Mouse (Mus musculus) kidney, adult 2 months (tissue): ENCODE results near the gene Gpr146. TPM values are rescaled to one million over a fixed set of nuclear protein-coding genes. Genes with fewer than 3 reads are reported as not detected.

ENCODE experiments used
- DNase-seq: peaks from one replicate; pipeline ENCODE4 v3.0.0; 2021
- H3K27ac ChIP-seq: fragments of 200-500 bp; 2 replicates; pipeline ENCODE4 v1.5.1; 2012; ENCODE audit warnings: low read depth, low read length, control low read depth, inconsistent platforms; ENCODE audit not compliant: insufficient read depth
- H3K27me3 ChIP-seq: fragments of 200-500 bp; replicated peaks from 2 replicates; pipeline ENCODE4 v1.6.1; 2012; ENCODE audit warnings: mild to moderate bottlenecking, moderate library complexity, low read length, inconsistent platforms; ENCODE audit not compliant: control insufficient read depth, insufficient read depth
- H3K36me3 ChIP-seq: fragments of 200-500 bp; 2 replicates; pipeline ENCODE4 v1.6.1; 2012; ENCODE audit warnings: mild to moderate bottlenecking, moderate library complexity, low read length, inconsistent platforms; ENCODE audit not compliant: control insufficient read depth, insufficient read depth
- H3K4me1 ChIP-seq: fragments of 200-500 bp; 2 replicates; pipeline ENCODE4 v1.6.1; 2011; ENCODE audit warnings: low read length; ENCODE audit not compliant: control insufficient read depth, insufficient read depth
- H3K4me3 ChIP-seq: fragments of 200-500 bp; 2 replicates; pipeline ENCODE4 v1.5.1; 2011; ENCODE audit warnings: mild to moderate bottlenecking, low read depth, low read length, control low read depth; ENCODE audit not compliant: insufficient read depth
- CTCF ChIP-seq: fragments of 200-500 bp; conservative IDR thresholded peaks from 2 replicates; pipeline ENCODE4 v1.5.1; 2011; ENCODE audit warnings: low read depth, mild to moderate bottlenecking, control low read depth, low read length, moderate library complexity, mixed read lengths; ENCODE audit not compliant: insufficient read depth, insufficient read length
- POLR2A ChIP-seq: fragments of 200-500 bp; IDR thresholded peaks from one replicate; pipeline ENCODE4 v1.6.1; 2011; ENCODE audit warnings: low read depth, low read length, control low read depth
- WGBS: fragments of 180-500 bp; shearing (Covaris S2); methylation state at CpG from one replicate; pipeline ENCODE4 v1.1.7; 2018; 5-methylcytosine and 5-hydroxymethylcytosine counted together
- polyA plus RNA-seq: library from polyadenylated mRNA; depleted of rRNA; stranded (reverse); fragments of >200 nt; gene quantifications from 2 replicates; pipeline ENCODE4 v1.2.3, GENCODE M21; 2012

Gene Gpr146
- polyA plus RNA-seq, 1 experiment: 39.1 TPM

- H3K27ac ChIP-seq: peak overlapping the region; percentile 36; the same call in 1 of the 2 replicates
- no peaks in the 10 kb centered on the region for H3K27me3 ChIP-seq
- H3K4me1 ChIP-seq: peaks cover 61% of the 10 kb centered on the region
- TF ChIP-seq CTCF (no peak), POLR2A (no peak)
- H3K36me3 ChIP-seq: no peaks in the 10 kb centered on the region
- no peak overlapping the region for H3K4me3 ChIP-seq
- peak; percentile 75 for DNase-seq
- 49% methylated on average over 6 of the region's 6 CpGs for WGBS
Observed at GRCm38 (mm10) chr5:139373889-139374444, 3.5 kb upstream of the Gpr146 start.

GRCm38 (mm10) chr5:139374841-139375240 is 2.7 kb upstream of the Gpr146 start:
- no peak for DNase-seq
- Histone ChIP-seq H3K27me3 (no peaks in the 10 kb centered on the region), H3K4me1 (peaks cover 63% of the 10 kb centered on the region), H3K4me3 (no peak overlapping the region), H3K36me3 (no peaks in the 10 kb centered on the region), H3K27ac (peak overlapping the region; percentile 36)
- TF ChIP-seq POLR2A (no peak), CTCF (no peak)
- 60% methylated on average over 2 of the region's 2 CpGs for WGBS

GRCm38 (mm10) chr5:139378271-139378556 is 717 bp downstream of the Gpr146 start:
- 64% methylated on average over 7 of the region's 7 CpGs for WGBS
- Histone ChIP-seq H3K36me3 (no peaks in the 10 kb centered on the region), H3K27ac (peak overlapping the region; percentile 90), H3K27me3 (no peaks in the 10 kb centered on the region), H3K4me3 (no peak overlapping the region), H3K4me1 (peaks cover 55% of the 10 kb centered on the region)
- TF ChIP-seq CTCF (no peak), POLR2A (no peak)
- no peak for DNase-seq

GRCm38 (mm10) chr5:139378986-139379629 is 1.6 kb downstream of the Gpr146 start:
- TF ChIP-seq CTCF: no peak
- TF ChIP-seq POLR2A: no peak
- H3K27ac ChIP-seq: peak overlapping the region; percentile 93
- peaks cover 59% of the 10 kb centered on the region for H3K4me1 ChIP-seq
- no peak overlapping the region for H3K4me3 ChIP-seq
- 7% methylated on average over 21 of the region's 21 CpGs for WGBS
- H3K27me3 ChIP-seq: no peaks in the 10 kb centered on the region
- H3K36me3 ChIP-seq: no peaks in the 10 kb centered on the region
- peak; percentile 98 for DNase-seq

- no peaks in the 10 kb centered on the region for H3K27me3 ChIP-seq
- 14% methylated on average over 8 of the region's 8 CpGs for WGBS
- no peaks in the 10 kb centered on the region for H3K36me3 ChIP-seq
- no peak for DNase-seq
- H3K4me1 ChIP-seq: peaks cover 60% of the 10 kb centered on the region
- peak overlapping the region; percentile 93 for H3K27ac ChIP-seq
- H3K4me3 ChIP-seq: peak overlapping the region; percentile 5
- TF ChIP-seq CTCF: no peak
- TF ChIP-seq POLR2A: no peak
Observed at GRCm38 (mm10) chr5:139379771-139380384, 2.4 kb downstream of the Gpr146 start.

GRCm38 (mm10) chr5:139380385-139381248 is 3.1 kb downstream of the Gpr146 start:
- Histone ChIP-seq H3K36me3 (no peaks in the 10 kb centered on the region), H3K27me3 (no peaks in the 10 kb centered on the region), H3K4me1 (peaks cover 62% of the 10 kb centered on the region), H3K4me3 (peak overlapping the region; percentile 86), H3K27ac (peak overlapping the region; percentile 98)
- TF ChIP-seq CTCF (no peak), POLR2A (no peak)
- WGBS: under 1% methylated on average over 73 of the region's 73 CpGs
- DNase-seq: peak; percentile 99
